Mouse (Mus musculus): ENCODE results near the gene Grm1. TPM values are rescaled to one million over a fixed set of nuclear protein-coding genes. Genes with fewer than 3 reads are reported as not detected.

The Grm1 gene
- total RNA-seq, 2 experiments from 2014 or later: 6.2 to 7.3 TPM

Other genes starting within 250 kb of the Grm1 start
- 10 to 100 TPM; 12.8 to 16.3 TPM for gene Shprh, start 67.1 kb upstream of the Grm1 start, total RNA-seq (2021)
- gene Fbxo30, start 199.0 kb upstream of the Grm1 start, total RNA-seq (2021): 10 to 100 TPM; 26.1 to 33.5 TPM